Mouse (Mus musculus) heart, postnatal 0 days (tissue): ENCODE results near the gene 1500009C09Rik. TPM values are rescaled to one million over a fixed set of nuclear protein-coding genes. Genes with fewer than 3 reads are reported as not detected.

Experiments used
- ATAC-seq: fragments of 200-750 bp; cut with Nextera tagmentation; 2 replicates; pipeline ENCODE4 v1.8.0; 2017; ENCODE audit warnings: low read depth, moderate number of reproducible peaks, moderate library complexity; ENCODE audit not compliant: insufficient read depth
- DNase-seq: peaks from one replicate; pipeline ENCODE4 v3.0.0-alpha.2; 2016; ENCODE audit warnings: low spot score
- H3K27ac ChIP-seq: fragments of 300-500 bp; sonication (generic); 2 replicates; pipeline ENCODE4 v1.5.1; 2014; ENCODE audit warnings: low read depth, mild to moderate bottlenecking
- H3K27me3 ChIP-seq: fragments of 300-500 bp; sonication (generic); 2 replicates; pipeline ENCODE4 v1.6.1; 2014; ENCODE audit warnings: low read length, mixed read lengths; ENCODE audit not compliant: control insufficient read depth, insufficient read depth
- H3K36me3 ChIP-seq: fragments of 300-500 bp; sonication (generic); replicated peaks from 2 replicates; pipeline ENCODE4 v1.6.1; 2014; ENCODE audit warnings: low read length, mixed read lengths; ENCODE audit not compliant: control insufficient read depth, insufficient read depth
- H3K4me1 ChIP-seq: fragments of 300-500 bp; sonication (generic); 2 replicates; pipeline ENCODE4 v1.6.1; 2014; ENCODE audit warnings: antibody characterized with exemption; ENCODE audit not compliant: control insufficient read depth, insufficient read depth
- H3K4me2 ChIP-seq: fragments of 300-500 bp; sonication (generic); 2 replicates; pipeline ENCODE4 v1.6.1; 2014; ENCODE audit warnings: low read depth, mild to moderate bottlenecking, low read length, moderate library complexity
- H3K4me3 ChIP-seq: fragments of 300-500 bp; sonication (generic); 2 replicates; pipeline ENCODE4 v1.5.1; 2014; ENCODE audit warnings: low read depth, low read length
- H3K9ac ChIP-seq: fragments of 300-500 bp; sonication (generic); replicated peaks from 2 replicates; pipeline ENCODE4 v1.6.1; 2014; ENCODE audit warnings: low read depth, low read length, mixed read lengths
- H3K9me3 ChIP-seq: fragments of 300-500 bp; sonication (generic); replicated peaks from 2 replicates; pipeline ENCODE4 v1.6.1; 2016; ENCODE audit warnings: low read length; ENCODE audit not compliant: control insufficient read depth
- CTCF ChIP-seq: IDR thresholded peaks from 2 replicates; pipeline ENCODE4 v1.5.1; 2016; ENCODE audit warnings: antibody characterized with exemption, control low read depth, low read depth
- EP300 ChIP-seq: IDR thresholded peaks from 2 replicates; pipeline ENCODE4 v1.6.1; 2016; ENCODE audit warnings: antibody characterized with exemption, low read depth
- WGBS: fragments of 180-500 bp; shearing (Covaris S2); extraction: QIAGEN DNeasy Blood & Tissue Kit; methylation state at CpG from one replicate; pipeline ENCODE4 v1.1.7; 2014; 5-methylcytosine and 5-hydroxymethylcytosine counted together
- polyA plus RNA-seq: library from polyadenylated mRNA; unstranded; fragments of >200 nt; fragmentation: Nextera tagmentation; extraction: Ambion mirVana; gene quantifications from 2 replicates; pipeline ENCODE4 v1.2.1, GENCODE M21; 2015
- total RNA-seq: library from RNA; depleted of rRNA; stranded (reverse); fragments of >200 nt; gene quantifications from 2 replicates; pipeline ENCODE4 v1.2.3, GENCODE M21; 2014; ENCODE audit warnings: low replicate concordance; rRNA removed

1500009C09Rik gene
- not detected in 2 replicates for total RNA-seq
- polyA plus RNA-seq: not detected in 2 replicates

GRCm38 (mm10) chr15:82252097-82252496 is at the start of gene 1500009C09Rik:
Gene 1500009C09Rik, plus strand, starts transcription at chr15:82252397.
- TF ChIP-seq CTCF: no peak
- no peak for TF ChIP-seq EP300
- Histone ChIP-seq H3K9ac (no peak within 1 kb of the TSS), H3K4me1 (no peaks in the 10 kb centered on the region), H3K27ac (no peak within 1 kb of the TSS), H3K4me3 (no peak within 1 kb of the TSS), H3K27me3 (no peaks in the 10 kb centered on the region), H3K36me3 (no peaks in the 10 kb centered on the region), H3K9me3 (0 out of 2 replicates have a peak, but pooled peaks cover 3% of the 10 kb centered on the region), H3K4me2 (no peak within 1 kb of the TSS)
- 67% methylated on average over 6 of the region's 6 CpGs for WGBS
- DNase-seq (peak; percentile 2), ATAC-seq (no peak)

- no peaks in the 10 kb centered on the region for H3K9me3 ChIP-seq
- no peak for ATAC-seq
- H3K27ac ChIP-seq: no peak overlapping the region
- peaks cover 69% of the 10 kb centered on the region for H3K36me3 ChIP-seq
- no peak overlapping the region for H3K4me3 ChIP-seq
- peaks cover 13% of the 10 kb centered on the region for H3K27me3 ChIP-seq
- TF ChIP-seq EP300: no peak
- WGBS: 95% methylated on average over 10 of the region's 10 CpGs
- peaks cover 15% of the 10 kb centered on the region; the same call in 1 of the 2 replicates for H3K4me1 ChIP-seq
- no peak for DNase-seq
- no peak overlapping the region for H3K4me2 ChIP-seq
- no peak overlapping the region for H3K9ac ChIP-seq
Measured at GRCm38 (mm10) chr15:82203090-82203489, 49.1 kb upstream of the 1500009C09Rik start.

- Histone ChIP-seq H3K27ac (no peak overlapping the region), H3K36me3 (peaks cover 62% of the 10 kb centered on the region), H3K4me3 (no peak overlapping the region), H3K9me3 (no peaks in the 10 kb centered on the region), H3K4me2 (no peak overlapping the region), H3K4me1 (peaks cover 15% of the 10 kb centered on the region; the same call in 1 of the 2 replicates), H3K9ac (no peak overlapping the region), H3K27me3 (peaks cover 20% of the 10 kb centered on the region)
- 86% methylated on average over 19 of the region's 20 CpGs for WGBS
- TF ChIP-seq EP300 (no peak), CTCF (no peak)
- DNase-seq: no peak
- ATAC-seq: no peak
Measured at GRCm38 (mm10) chr15:82203611-82204351, 48.4 kb upstream of the 1500009C09Rik start.

GRCm38 (mm10) chr15:82204680-82205371 is 47.4 kb upstream of the 1500009C09Rik start:
- WGBS: 77% methylated on average over 10 of the region's 10 CpGs
- H3K4me2 ChIP-seq: no peak overlapping the region
- peaks cover 15% of the 10 kb centered on the region; the same call in 1 of the 2 replicates for H3K4me1 ChIP-seq
- no peak for ATAC-seq
- peaks cover 51% of the 10 kb centered on the region for H3K36me3 ChIP-seq
- H3K9me3 ChIP-seq: no peaks in the 10 kb centered on the region
- no peak overlapping the region for H3K27ac ChIP-seq
- H3K27me3 ChIP-seq: peaks cover 27% of the 10 kb centered on the region
- no peak overlapping the region for H3K4me3 ChIP-seq
- TF ChIP-seq CTCF (no peak), EP300 (no peak)
- DNase-seq: no peak
- H3K9ac ChIP-seq: no peak overlapping the region

- Histone ChIP-seq H3K4me3 (no peak overlapping the region), H3K9ac (no peak overlapping the region), H3K27ac (no peak overlapping the region), H3K27me3 (peaks cover 44% of the 10 kb centered on the region), H3K4me1 (peaks cover 15% of the 10 kb centered on the region; the same call in 1 of the 2 replicates), H3K36me3 (peaks cover 36% of the 10 kb centered on the region), H3K4me2 (no peak overlapping the region), H3K9me3 (no peaks in the 10 kb centered on the region)
- TF ChIP-seq EP300 (peak; percentile 28; the same call in 1 of the 2 replicates), CTCF (no peak)
- ATAC-seq (peak; percentile 90), DNase-seq (peak; percentile 85)
- 35% methylated on average over 9 of the region's 9 CpGs for WGBS
Measured at GRCm38 (mm10) chr15:82206365-82207104, 45.7 kb upstream of the 1500009C09Rik start.
